Mouse (Mus musculus) G1E (cell line): Measurements from ENCODE around the gene Trpv6.

Source experiments
- CTCF ChIP-seq: IDR thresholded peaks from 2 replicates; pipeline ENCODE4 v1.5.1; 2012; ENCODE audit warnings: low read depth, low read length, inconsistent platforms, mixed read lengths
- GATA1 ChIP-seq: IDR thresholded peaks from 2 replicates; pipeline ENCODE4 v1.6.1; 2012; ENCODE audit warnings: borderline replicate concordance, low read length, inconsistent platforms, mixed read lengths
- GATA2 ChIP-seq: IDR thresholded peaks from 2 replicates; pipeline ENCODE4 v1.6.1; 2012; ENCODE audit warnings: low read depth, low read length, inconsistent platforms, borderline replicate concordance
- TAL1 ChIP-seq: conservative IDR thresholded peaks from 2 replicates; pipeline ENCODE4 v1.6.1; 2012; ENCODE audit warnings: low read depth, low read length, inconsistent platforms, mixed read lengths

- TF ChIP-seq CTCF (no peak), GATA2 (no peak), TAL1 (no peak), GATA1 (no peak)
Observed at GRCm38 (mm10) chr6:41653173-41653572, 17.0 kb upstream of the Trpv6 start.
